Comparison of ENCODE assay signal across 8 mouse cellular contexts in the genomic region with DNA sequence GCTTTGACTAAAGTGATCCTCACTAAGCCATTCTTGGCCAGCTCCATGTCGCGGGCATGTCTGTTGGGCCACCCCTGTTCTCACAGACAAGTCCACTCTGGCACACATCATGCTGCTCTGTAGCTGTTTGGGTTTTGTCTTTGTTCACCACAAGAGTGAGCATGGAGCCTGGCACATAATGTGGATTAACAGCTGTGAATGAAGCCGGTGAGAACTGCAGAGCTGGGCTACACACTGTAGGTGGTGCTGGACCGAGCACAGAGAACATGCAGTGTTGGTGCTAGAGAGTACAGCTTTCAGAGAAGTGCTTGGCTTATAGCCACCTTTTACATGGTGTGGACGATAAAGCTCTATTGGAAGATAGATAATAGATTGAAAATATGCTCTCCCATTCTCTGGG.
A peak's percentile ranks its signal among the peaks of the same experiment; 100 is the strongest.
DNase-seq lines count a peak whose midpoint lies in the region; ATAC-seq lines count a peak whose summit lies in the region.

No protein-coding gene starts in this region.

- ATAC-seq in midbrain, embryonic 11.5 days (ENCODE audit: low FRiP score) = peak; percentile 88
- no peak for ATAC-seq in activated CD4-positive, CD25-positive, alpha-beta regulatory T cell, adult 4 months

- no peak overlapping the region for H3K4me2 ChIP-seq in midbrain, embryonic 11.5 days

- no peaks in the 10 kb centered on the region for H3K9me3 ChIP-seq in midbrain, embryonic 11.5 days (ENCODE audit: control insufficient read depth, low read length)

- 57% methylated on average over 5 of the region's 5 CpGs for WGBS in midbrain, embryonic 11.5 days

- H3K4me1 ChIP-seq in midbrain, embryonic 11.5 days (ENCODE audit: control insufficient read depth, insufficient read depth, low read length) = peaks cover 3% of the 10 kb centered on the region; the same call in 1 of the 2 replicates

- H3K4me3 ChIP-seq in midbrain, embryonic 11.5 days (ENCODE audit: low read depth, low read length) = no peak overlapping the region

- DNase-seq in heart, postnatal 4 days = peak; percentile 47
- DNase-seq in heart, adult 8-10 months (ENCODE audit: low spot score) = no peak
- peak; percentile 64 for DNase-seq in NIH3T3 (ENCODE audit: low read depth)
- DNase-seq in fibroblast of lung, adult 2 months (ENCODE audit: low read depth) = peak; percentile 10
- DNase-seq in layer of hippocampus, postnatal 10 days (ENCODE audit: low spot score in 2 of 2) = peak; percentile 52 to 57
- peak; percentile 92 for DNase-seq in midbrain, embryonic 11.5 days (ENCODE audit: low spot score, missing footprints)
- peak; percentile 51 for DNase-seq in testis, postnatal 10 days (ENCODE audit: low spot score)

- H3K27me3 ChIP-seq in midbrain, embryonic 11.5 days (ENCODE audit: control insufficient read depth, insufficient read depth, low read length) = no peaks in the 10 kb centered on the region

- no peaks in the 10 kb centered on the region for H3K36me3 ChIP-seq in midbrain, embryonic 11.5 days (ENCODE audit: control insufficient read depth, insufficient read depth, low read length)

- H3K27ac ChIP-seq in midbrain, embryonic 11.5 days (ENCODE audit: low read depth, low read length) = no peak overlapping the region

- H3K9ac ChIP-seq in midbrain, embryonic 11.5 days (ENCODE audit: low read length) = no peak overlapping the region
